Mouse (Mus musculus) liver (tissue): ENCODE measurements at regions not wholly inside any gene's neighbourhood (a gene's known extent, or its start where the extent isn't known, plus 50 kb on each side); places are given as distances from the start of the nearest gene placed in this dataset.

Experiments used
- DNase-seq: peaks from one replicate; pipeline ENCODE4 v3.0.0-alpha.2; 2020; ENCODE audit warnings: mixed read lengths

DNA sequence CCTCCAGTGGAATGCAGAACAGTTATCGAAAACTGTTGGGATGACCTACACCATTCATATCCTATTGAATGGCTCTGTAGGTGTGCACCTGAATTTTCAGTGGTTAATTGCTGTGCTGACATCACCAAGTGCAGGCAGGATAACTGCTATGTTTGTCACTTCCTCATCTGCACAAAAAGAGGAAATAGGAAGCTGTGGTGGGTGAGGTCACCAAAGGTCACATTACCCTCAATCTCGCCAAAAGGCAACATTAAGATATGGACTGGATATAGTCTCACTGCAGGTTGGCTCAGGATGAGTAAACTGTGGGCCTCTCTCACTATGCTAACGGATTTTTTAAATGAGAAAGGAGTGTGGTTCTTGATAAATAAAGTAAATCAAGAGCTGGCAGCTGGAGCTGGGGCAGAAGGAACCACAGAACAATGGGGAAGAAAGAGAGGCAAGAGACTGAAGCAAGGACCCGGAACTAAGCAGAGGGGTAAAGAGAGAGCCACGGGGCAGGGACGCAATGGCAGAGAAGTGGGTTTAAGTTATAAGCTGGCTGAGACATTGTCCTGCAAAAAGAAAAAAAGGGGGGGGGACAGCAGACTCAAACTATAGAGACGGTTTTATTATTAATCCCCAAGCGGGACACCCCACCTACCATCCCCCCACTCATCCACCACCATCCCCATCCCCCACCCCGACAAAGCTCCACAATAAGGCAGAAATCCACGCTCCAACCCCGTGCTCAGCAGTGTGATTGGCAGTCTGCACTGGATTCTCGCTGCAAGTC lies 109.6 kb upstream of the Zdhhc25 start:
- DNase-seq: no peak

DNA sequence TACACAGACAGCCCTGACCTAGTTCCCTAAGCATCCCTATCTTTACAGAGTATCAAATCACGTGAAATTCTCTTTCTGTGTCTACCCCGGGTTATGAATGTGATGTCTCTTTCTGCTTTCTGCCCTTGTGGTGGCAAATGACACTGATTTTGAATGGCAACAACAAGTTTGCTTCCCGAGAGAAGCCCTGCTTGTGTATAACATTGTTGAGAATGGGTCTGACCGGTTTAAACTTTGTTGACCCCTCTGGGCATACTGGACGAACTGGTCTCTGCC lies 109.1 kb upstream of the Zdhhc25 start:
- no peak for DNase-seq

DNA sequence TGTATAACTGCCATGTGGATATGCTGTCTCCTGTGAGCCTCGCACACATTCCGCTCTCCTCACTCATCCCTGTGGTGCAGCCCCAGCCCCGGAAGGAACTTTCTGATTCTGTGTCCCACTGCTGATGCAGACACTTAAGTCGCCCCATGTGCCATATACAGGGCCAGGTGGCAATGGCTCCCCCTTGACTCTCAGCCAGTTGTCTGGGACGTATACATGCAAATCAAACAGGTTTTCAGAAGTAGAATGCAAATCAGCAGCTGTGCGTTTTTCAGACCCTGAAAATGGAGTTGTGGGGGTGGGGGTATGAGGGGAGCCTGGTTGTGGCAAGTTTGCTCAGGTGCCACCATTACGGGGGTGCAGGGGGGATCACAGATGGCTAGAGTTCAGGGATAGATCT lies 102.1 kb upstream of the Zdhhc25 start:
- no peak for DNase-seq

DNA sequence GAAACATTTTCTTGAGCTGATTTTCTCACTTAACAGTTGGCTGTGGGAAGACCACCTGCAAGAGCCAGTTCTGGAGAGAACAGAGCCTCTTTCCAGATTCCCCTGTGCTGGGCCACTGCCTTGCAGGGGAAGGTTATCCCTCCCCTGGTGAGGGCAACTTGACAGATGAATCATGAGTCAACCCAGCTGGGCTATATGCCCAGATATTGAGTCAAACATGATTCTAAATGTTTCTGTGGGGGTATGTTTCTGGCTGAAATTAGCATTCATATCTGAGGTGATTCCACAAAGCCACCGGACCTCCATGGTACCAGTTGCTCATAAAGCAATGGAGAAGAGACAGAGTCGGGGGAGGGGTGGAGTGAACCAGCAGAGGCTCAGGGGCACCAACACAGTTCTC lies 97.8 kb upstream of the Zdhhc25 start:
- DNase-seq: no peak

DNA sequence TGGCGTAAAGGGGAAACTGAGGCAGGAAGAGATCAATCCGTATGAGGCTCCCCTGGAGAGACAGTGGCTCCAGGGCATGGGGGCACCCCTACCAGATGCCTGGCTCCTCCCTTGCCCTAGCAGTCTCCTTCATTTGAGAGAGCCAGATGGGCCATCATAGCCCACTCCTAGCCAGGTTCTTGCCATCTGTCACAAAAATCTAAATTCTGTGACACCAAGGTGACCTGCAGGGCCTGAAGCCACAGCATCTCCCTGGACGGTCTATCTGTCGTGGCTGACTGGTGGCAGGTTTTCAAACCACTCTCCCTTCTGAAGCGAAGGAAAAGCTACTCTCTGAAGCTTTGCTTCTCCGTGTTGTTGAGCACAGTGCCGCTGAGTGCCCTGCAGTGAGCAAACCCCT lies 96.2 kb upstream of the Zdhhc25 start:
- no peak for DNase-seq

DNA sequence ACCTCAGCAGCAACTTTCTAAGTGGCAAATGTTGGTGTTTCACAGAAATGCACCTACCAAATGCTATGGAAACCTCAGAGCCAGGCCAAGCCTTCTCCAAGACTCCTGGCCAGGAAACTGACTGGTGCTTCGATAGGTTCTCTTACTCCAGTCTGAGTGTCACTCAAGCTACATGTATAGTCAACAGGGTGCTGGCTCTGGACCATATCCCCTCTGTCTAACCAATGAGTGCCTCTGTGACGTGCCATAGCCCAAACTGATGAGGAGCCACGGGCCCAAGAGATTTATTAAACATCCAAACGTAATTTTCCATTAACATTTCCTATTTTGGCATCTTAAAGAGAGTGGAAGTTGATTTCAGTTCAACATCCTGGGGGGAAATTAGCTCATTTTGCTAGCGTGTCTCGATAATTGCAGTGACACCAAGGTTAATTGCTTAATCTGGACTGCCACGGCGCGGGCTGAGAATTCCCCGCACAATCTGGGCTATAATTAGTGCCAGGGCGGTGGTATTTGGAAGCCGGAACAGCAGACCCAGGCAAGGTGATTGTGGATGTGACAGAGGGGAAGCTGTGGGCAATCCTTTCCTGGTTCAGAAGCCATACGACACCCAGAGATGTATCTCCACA lies 94.5 kb upstream of the Zdhhc25 start:
- no peak for DNase-seq

DNA sequence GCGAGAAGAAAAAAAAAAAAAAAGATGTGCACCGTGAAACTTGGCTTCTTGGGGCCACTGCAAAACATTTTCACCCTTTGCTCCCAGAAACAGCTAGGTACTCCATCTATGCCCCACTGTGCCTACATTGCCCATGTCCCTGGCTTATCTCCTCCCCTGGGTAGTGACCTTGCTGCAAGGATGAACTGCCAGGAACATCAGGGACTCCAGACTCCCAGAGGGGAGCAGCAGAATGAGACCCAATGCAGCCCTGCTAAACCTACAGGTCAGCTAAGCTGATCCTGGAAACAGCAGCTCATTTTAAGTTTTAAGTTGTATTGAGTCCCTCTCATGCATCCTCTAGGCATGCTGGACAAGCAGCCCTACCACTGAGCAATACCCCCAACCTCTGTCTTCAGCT lies 92.2 kb upstream of the Zdhhc25 start:
- DNase-seq: no peak

DNA sequence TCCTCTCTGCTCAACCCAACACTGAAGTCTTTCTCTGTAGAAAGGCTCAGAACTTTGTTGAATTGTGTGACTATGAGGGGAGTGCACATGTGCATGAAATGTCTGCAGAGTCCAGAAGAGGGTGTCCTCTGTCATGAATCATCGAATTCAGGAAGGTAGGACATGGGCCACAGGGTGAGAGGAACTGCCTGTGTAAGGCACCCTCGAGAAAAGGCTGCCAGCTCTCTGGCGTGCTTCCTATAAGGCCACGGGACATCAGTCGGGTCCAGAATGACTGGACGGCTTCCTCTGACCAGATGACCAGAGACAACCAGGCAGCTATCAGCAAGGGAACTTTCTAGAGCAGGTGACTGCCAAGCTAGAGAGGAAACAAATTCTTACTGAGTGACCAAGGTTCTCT lies 91.1 kb upstream of the Zdhhc25 start:
- DNase-seq: no peak

DNA sequence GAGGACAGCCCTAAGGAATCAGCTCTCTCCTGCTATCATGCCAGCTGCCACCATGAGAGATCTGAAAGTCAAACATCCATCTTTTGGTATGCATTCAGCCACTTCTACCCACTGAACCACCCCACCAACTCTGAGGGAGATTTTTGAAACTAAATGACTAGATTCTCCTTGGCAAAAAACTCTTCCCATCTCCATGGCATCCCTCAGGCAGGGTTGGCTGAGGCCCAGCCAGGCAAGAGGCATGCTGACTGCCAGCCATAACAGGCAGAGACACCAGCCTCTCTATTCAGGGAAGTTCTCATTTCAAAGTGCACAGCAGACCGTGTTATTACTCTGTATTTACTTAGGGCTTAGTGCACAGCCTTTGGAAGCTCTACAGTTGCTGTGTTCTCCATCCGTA lies 90.5 kb upstream of the Zdhhc25 start:
- DNase-seq: no peak

DNA sequence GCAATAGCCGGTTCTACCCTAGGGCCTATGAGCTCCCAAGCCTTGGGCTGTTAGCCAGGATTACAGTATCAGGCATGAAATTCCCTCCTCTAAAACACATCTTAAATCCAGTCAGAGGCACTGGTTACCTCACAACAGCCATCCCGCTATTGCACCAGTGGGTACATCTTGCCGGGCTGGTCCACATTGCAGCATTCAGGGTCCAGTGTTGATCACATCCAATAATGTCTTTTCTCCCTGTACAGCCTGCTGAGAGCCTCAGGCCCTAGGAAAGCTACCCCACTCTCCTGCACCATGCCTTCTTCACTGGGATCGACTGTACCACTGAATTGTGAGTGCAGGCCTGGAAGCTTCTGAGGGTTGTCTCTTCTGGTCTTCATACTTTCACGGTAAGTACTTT lies 86.0 kb upstream of the Zdhhc25 start:
- DNase-seq: no peak

DNA sequence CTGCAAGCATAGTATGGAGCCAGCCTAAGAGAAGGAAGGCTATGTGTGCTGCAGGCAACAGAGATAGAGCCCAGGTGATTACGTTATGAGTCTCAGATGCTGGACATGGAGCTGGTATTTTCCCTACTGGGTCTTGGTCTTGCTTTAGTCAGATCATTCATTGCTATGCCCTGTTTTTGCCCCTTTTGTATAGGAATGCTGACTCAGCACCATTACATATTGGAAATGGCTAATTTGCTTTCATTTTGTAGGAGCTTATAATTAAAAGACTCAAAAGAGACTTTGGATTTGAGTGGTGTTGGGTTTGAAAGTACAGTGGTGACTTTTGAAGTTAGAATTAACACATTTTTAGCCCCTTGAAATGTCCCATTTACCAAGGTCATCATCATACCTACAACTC lies 68.9 kb upstream of the Zdhhc25 start:
- no peak for DNase-seq

DNA sequence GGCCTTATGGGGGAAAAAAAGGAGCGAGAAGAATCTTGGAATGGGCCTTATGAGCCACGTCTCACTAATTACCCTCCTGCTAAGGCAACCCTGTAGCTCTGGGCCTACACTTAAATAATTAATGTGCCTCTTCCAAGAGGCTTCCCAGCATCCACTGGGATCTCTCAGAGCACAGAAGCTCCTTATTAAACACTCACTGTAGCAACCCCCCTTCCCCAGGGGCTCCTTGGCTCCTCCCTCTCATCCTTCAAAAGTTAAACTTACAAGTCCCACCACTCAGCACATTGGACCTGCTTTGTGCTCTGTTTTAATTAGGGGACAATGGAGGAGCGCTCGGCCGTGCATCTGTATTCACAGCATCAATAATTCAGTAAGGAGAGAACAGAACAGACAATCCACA lies 68.1 kb upstream of the Zdhhc25 start:
- no peak for DNase-seq

DNA sequence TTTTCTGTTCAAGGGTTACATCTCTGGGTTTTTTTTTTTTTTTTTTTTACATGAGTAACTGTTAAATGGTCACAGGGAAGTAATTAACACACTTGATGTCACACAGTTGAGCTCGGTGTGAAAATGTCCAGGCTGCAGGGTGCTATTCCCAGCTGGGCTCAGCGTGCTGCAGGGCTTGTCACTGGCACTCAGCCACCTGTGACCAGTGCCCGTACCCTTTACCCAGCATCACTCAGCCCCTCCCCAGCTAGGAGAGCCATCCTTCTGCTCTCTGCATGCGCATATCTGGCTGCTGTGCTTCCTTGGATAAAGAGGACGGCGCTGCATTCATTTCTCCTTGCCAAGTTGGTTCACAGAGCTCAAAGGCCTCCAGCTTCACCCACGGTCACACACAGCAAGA lies 66.7 kb upstream of the Zdhhc25 start:
- DNase-seq: no peak

DNA sequence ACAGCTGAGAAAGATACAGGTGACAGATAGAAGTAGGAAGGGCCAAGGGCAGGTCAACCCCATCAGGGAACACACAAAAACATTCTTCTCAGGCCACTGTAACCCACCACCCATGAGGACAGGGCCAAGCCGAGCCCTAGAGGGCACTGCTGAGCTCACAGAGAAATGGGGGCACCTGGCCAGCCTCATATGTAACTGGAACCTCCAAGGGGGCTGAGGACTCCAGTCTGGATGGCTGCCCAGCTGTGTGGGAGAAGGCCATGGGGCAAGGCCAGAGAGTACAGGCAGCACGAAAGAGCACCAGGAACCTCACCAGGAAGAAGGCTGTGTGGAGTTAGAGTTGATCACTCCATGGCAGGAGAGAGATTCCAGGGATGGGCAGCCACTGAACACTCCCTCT lies 64.6 kb upstream of the Zdhhc25 start:
- DNase-seq: no peak

DNA sequence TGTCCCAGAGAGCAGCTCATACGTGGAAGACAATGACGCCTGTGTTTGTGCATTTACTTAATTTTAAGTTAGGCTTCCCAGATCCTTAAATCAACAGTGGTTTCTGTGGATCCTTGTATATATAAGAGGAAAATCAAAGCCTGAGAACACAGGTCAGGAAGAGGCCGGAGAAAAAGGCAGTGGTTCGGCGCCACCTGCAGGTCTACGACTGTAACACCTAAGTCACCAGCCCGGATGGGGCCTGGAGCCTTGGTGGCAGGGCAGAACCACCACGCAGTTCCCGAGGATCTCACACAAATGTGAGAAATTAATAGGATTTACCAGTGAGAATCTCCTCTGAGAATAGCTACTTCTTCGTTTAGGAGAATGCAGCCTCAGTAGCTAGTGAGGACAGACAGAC lies 62.9 kb upstream of the Zdhhc25 start:
- peak; percentile 10 for DNase-seq

DNA sequence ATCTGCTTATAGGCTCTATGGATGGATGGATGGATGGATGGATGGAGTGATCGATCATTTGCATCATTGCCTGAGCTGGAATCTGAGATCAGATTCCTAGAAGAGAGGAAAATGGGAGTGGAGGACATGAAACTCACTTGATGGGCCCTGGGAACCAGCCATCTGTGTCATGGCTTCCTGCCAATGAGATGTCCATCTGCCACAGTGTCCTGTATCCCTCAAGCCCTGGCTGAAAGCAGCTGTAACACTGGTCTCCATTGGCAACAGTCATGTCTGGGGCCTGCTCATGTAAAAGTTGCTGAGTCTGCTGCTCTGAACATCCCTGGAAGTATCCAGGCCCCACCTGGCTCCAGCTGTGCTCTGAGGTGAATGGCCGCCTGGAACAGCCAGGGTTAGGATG lies 57.5 kb upstream of the Zdhhc25 start:
- no peak for DNase-seq

DNA sequence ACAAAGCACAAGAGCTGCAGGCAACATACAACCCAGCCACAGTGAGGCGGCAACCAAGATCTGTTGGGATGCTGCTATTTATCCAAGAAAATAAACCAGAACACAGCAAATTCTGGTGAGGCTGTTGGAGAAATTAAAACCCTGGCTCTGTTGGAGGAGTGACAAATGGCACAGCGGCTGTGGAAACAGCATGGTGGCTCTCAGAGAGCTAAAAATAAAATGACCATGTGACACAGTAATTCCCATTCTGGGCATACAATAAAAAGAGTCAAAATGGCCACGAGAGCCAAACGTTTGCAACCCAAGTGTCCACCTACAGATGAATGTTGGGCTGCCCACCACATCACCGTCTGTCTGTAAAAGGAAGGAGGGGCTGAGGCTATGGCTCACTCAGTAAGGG lies 55.9 kb upstream of the Zdhhc25 start:
- no peak for DNase-seq

DNA sequence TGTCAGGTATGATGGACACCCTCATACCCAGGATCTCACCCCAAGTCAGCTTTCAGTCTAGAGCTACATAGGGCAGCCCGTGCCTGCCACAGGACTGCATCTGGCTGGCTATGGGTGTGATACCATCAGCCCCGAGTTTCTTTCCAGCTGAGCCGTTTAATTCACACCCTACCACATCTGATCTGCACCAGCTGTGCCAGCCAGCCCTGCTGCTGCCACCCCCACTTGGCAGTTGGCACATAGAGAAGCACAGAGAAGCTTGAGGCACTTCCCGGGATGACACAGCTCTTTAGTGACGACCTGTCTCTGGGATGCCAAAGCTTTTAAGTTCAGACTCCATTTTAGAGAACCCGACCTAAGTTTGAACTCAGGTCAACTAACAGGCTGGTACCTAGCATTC lies 51.8 kb upstream of the Zdhhc25 start:
- no peak for DNase-seq
